Mouse (Mus musculus): Measurements from ENCODE around the gene Tyrp1. TPM values are rescaled to one million over a fixed set of nuclear protein-coding genes. Genes with fewer than 3 reads are reported as not detected.

Tyrp1 gene
- total RNA-seq (2023) = not detected

GRCm38 (mm10) chr4:80834050-80834449 lies at the start of gene Tyrp1:
Gene Tyrp1 (plus strand): TSS chr4:80834123.

Other genes starting within 250 kb of the Tyrp1 start
- gene Lurap1l, start 76.5 kb downstream of the Tyrp1 start, total RNA-seq (2023) = not detected

All from monocyte, adult 59 days (primary cell).